Mouse (Mus musculus): ENCODE measurements around the gene Slc12a5. TPM values are rescaled to one million over a fixed set of nuclear protein-coding genes. Genes with fewer than 3 reads are reported as not detected.

Gene Slc12a5
- polyA plus RNA-seq, 1 experiment from 2014 or later, result 0.12 TPM

GRCm38 (mm10) chr2:165009581-165009980, 49.0 kb downstream of the Slc12a5 start:
- 76% methylated on average over 2 of the region's 2 CpGs for WGBS
- TF ChIP-seq CTCF (IDR thresholded peaks at IDR 0.05; ENCODE audit: low read depth) (no peak), EP300 (optimal IDR thresholded peaks at IDR 0.05) (no peak)
- no peak for DNase-seq (ENCODE audit: low spot score)
- no peak for ATAC-seq (ENCODE audit: low FRiP score, low TSS enrichment)
- no peak overlapping the region for H3K4me3 ChIP-seq (ENCODE audit: low read depth, low read length)
- no peak overlapping the region for H3K9ac ChIP-seq (ENCODE audit: low read length)
- H3K36me3 ChIP-seq (ENCODE audit: control insufficient read depth, insufficient read depth, low read length), result peaks cover 45% of the 10 kb centered on the region
- H3K4me1 ChIP-seq (replicated peaks; ENCODE audit: control insufficient read depth, insufficient read depth), result no peaks in the 10 kb centered on the region
- H3K4me2 ChIP-seq (replicated peaks; ENCODE audit: low read depth), result no peak overlapping the region
- no peak overlapping the region for H3K27ac ChIP-seq (replicated peaks)
- no peaks in the 10 kb centered on the region for H3K27me3 ChIP-seq (ENCODE audit: control insufficient read depth, insufficient read depth, low read length)
- no peaks in the 10 kb centered on the region for H3K9me3 ChIP-seq (ENCODE audit: control insufficient read depth, low read length)

GRCm38 (mm10) chr2:165010351-165010750, 49.7 kb downstream of the Slc12a5 start:
- TF ChIP-seq EP300 (optimal IDR thresholded peaks at IDR 0.05) (no peak), CTCF (IDR thresholded peaks at IDR 0.05; ENCODE audit: low read depth) (no peak)
- no peaks in the 10 kb centered on the region for H3K27me3 ChIP-seq (ENCODE audit: control insufficient read depth, insufficient read depth, low read length)
- no peak overlapping the region for H3K9ac ChIP-seq (ENCODE audit: low read length)
- H3K4me1 ChIP-seq (replicated peaks; ENCODE audit: control insufficient read depth, insufficient read depth), result no peaks in the 10 kb centered on the region
- no peaks in the 10 kb centered on the region for H3K9me3 ChIP-seq (ENCODE audit: control insufficient read depth, low read length)
- no peak overlapping the region for H3K4me3 ChIP-seq (ENCODE audit: low read depth, low read length)
- H3K36me3 ChIP-seq (ENCODE audit: control insufficient read depth, insufficient read depth, low read length), result peaks cover 40% of the 10 kb centered on the region
- ATAC-seq (ENCODE audit: low FRiP score, low TSS enrichment) (no peak), DNase-seq (ENCODE audit: low spot score) (no peak)
- H3K27ac ChIP-seq (replicated peaks), result no peak overlapping the region
- WGBS, result 83% methylated on average over 10 of the region's 10 CpGs
- H3K4me2 ChIP-seq (replicated peaks; ENCODE audit: low read depth), result no peak overlapping the region

GRCm38 (mm10) chr2:165014935-165015334, 54.3 kb downstream of the Slc12a5 start:
- DNase-seq (ENCODE audit: low spot score) (no peak), ATAC-seq (ENCODE audit: low FRiP score, low TSS enrichment) (peak; percentile 73)
- Histone ChIP-seq H3K4me2 (replicated peaks; ENCODE audit: low read depth) (no peak overlapping the region), H3K27ac (replicated peaks) (no peak overlapping the region), H3K4me3 (ENCODE audit: low read depth, low read length) (no peak overlapping the region), H3K27me3 (ENCODE audit: control insufficient read depth, insufficient read depth, low read length) (no peaks in the 10 kb centered on the region), H3K9ac (ENCODE audit: low read length) (no peak overlapping the region), H3K36me3 (ENCODE audit: control insufficient read depth, insufficient read depth, low read length) (peaks cover 23% of the 10 kb centered on the region), H3K9me3 (ENCODE audit: control insufficient read depth, low read length) (no peaks in the 10 kb centered on the region), H3K4me1 (replicated peaks; ENCODE audit: control insufficient read depth, insufficient read depth) (no peaks in the 10 kb centered on the region)
- 79% methylated on average over 5 of the region's 5 CpGs for WGBS
- TF ChIP-seq EP300 (optimal IDR thresholded peaks at IDR 0.05) (no peak), CTCF (IDR thresholded peaks at IDR 0.05; ENCODE audit: low read depth) (no peak)

GRCm38 (mm10) chr2:165020490-165020889, 59.9 kb downstream of the Slc12a5 start:
- H3K27ac ChIP-seq (replicated peaks), result no peak overlapping the region
- no peak overlapping the region for H3K4me2 ChIP-seq (replicated peaks; ENCODE audit: low read depth)
- H3K4me3 ChIP-seq (ENCODE audit: low read depth, low read length), result no peak overlapping the region
- peaks cover 14% of the 10 kb centered on the region; the same call in 1 of the 2 replicates for H3K36me3 ChIP-seq (ENCODE audit: control insufficient read depth, insufficient read depth, low read length)
- no peaks in the 10 kb centered on the region for H3K4me1 ChIP-seq (replicated peaks; ENCODE audit: control insufficient read depth, insufficient read depth)
- H3K9me3 ChIP-seq (ENCODE audit: control insufficient read depth, low read length), result no peaks in the 10 kb centered on the region
- no peak for TF ChIP-seq CTCF (IDR thresholded peaks at IDR 0.05; ENCODE audit: low read depth)
- no peak for TF ChIP-seq EP300 (optimal IDR thresholded peaks at IDR 0.05)
- no peak overlapping the region for H3K9ac ChIP-seq (ENCODE audit: low read length)
- WGBS, result 83% methylated on average over 3 of the region's 3 CpGs
- DNase-seq (ENCODE audit: low spot score), result no peak
- no peaks in the 10 kb centered on the region for H3K27me3 ChIP-seq (ENCODE audit: control insufficient read depth, insufficient read depth, low read length)
- ATAC-seq (ENCODE audit: low FRiP score, low TSS enrichment), result no peak

GRCm38 (mm10) chr2:165027163-165027562, 66.6 kb downstream of the Slc12a5 start:
- H3K27ac ChIP-seq (replicated peaks), result no peak overlapping the region
- no peaks in the 10 kb centered on the region for H3K27me3 ChIP-seq (ENCODE audit: control insufficient read depth, insufficient read depth, low read length)
- TF ChIP-seq EP300 (optimal IDR thresholded peaks at IDR 0.05) (no peak), CTCF (IDR thresholded peaks at IDR 0.05; ENCODE audit: low read depth) (no peak)
- no peak overlapping the region for H3K4me2 ChIP-seq (replicated peaks; ENCODE audit: low read depth)
- no peak overlapping the region for H3K4me3 ChIP-seq (ENCODE audit: low read depth, low read length)
- WGBS, result 63% methylated on average over 1 of the region's 1 CpGs
- H3K4me1 ChIP-seq (replicated peaks; ENCODE audit: control insufficient read depth, insufficient read depth), result no peaks in the 10 kb centered on the region
- ATAC-seq (ENCODE audit: low FRiP score, low TSS enrichment), result no peak
- H3K9me3 ChIP-seq (ENCODE audit: control insufficient read depth, low read length), result no peaks in the 10 kb centered on the region
- H3K36me3 ChIP-seq (ENCODE audit: control insufficient read depth, insufficient read depth, low read length), result peaks cover 2% of the 10 kb centered on the region; the same call in 1 of the 2 replicates
- no peak overlapping the region for H3K9ac ChIP-seq (ENCODE audit: low read length)
- no peak for DNase-seq (ENCODE audit: low spot score)

- H3K27me3 ChIP-seq (ENCODE audit: control insufficient read depth, insufficient read depth, low read length), result no peaks in the 10 kb centered on the region
- H3K4me1 ChIP-seq (replicated peaks; ENCODE audit: control insufficient read depth, insufficient read depth), result no peaks in the 10 kb centered on the region
- no peak overlapping the region for H3K4me3 ChIP-seq (ENCODE audit: low read depth, low read length)
- ATAC-seq (ENCODE audit: low FRiP score, low TSS enrichment) (no peak), DNase-seq (ENCODE audit: low spot score) (peak; percentile 37)
- H3K36me3 ChIP-seq (ENCODE audit: control insufficient read depth, insufficient read depth, low read length), result no peaks in the 10 kb centered on the region
- no peak overlapping the region; the same call in 1 of the 2 replicates for H3K4me2 ChIP-seq (replicated peaks; ENCODE audit: low read depth)
- no peaks in the 10 kb centered on the region for H3K9me3 ChIP-seq (ENCODE audit: control insufficient read depth, low read length)
- H3K9ac ChIP-seq (ENCODE audit: low read length), result no peak overlapping the region
- WGBS, result 29% methylated on average over 3 of the region's 3 CpGs
- TF ChIP-seq EP300 (optimal IDR thresholded peaks at IDR 0.05), result no peak
- peak; percentile 65 for TF ChIP-seq CTCF (IDR thresholded peaks at IDR 0.05; ENCODE audit: low read depth)
- no peak overlapping the region for H3K27ac ChIP-seq (replicated peaks)
Measured at GRCm38 (mm10) chr2:165032533-165032932, 71.9 kb downstream of the Slc12a5 start.

All from stomach, postnatal 0 days (tissue).